Mouse (Mus musculus) limb, embryonic 10.5 days (tissue): ENCODE measurements around the gene Bola2. TPM values are rescaled to one million over a fixed set of nuclear protein-coding genes. Genes with fewer than 3 reads are reported as not detected.
"Not testable (repeated sequence)": the region's sequence is repeated elsewhere in the genome, so short reads cannot be mapped to it uniquely, and the experiment has no call there.

ENCODE experiments used
- DNase-seq: peaks from one replicate; pipeline ENCODE4 v3.0.0-alpha.2; 2017; ENCODE audit warnings: low spot score
- H3K27ac ChIP-seq: fragments of 300-500 bp; sonication (generic); 2 replicates; pipeline ENCODE4 v1.5.1; 2016; ENCODE audit warnings: mild to moderate bottlenecking
- H3K27me3 ChIP-seq: fragments of 300-500 bp; sonication (generic); 2 replicates; pipeline ENCODE4 v1.6.1; 2016; ENCODE audit warnings: low read depth, mild to moderate bottlenecking; ENCODE audit not compliant: poor library complexity, severe bottlenecking
- H3K36me3 ChIP-seq: fragments of 300-500 bp; sonication (generic); 2 replicates; pipeline ENCODE4 v1.6.1; 2016; ENCODE audit warnings: mild to moderate bottlenecking, moderate library complexity
- H3K4me1 ChIP-seq: fragments of 300-500 bp; sonication (generic); 2 replicates; pipeline ENCODE4 v1.6.1; 2016
- H3K4me3 ChIP-seq: fragments of 300-500 bp; sonication (generic); 2 replicates; pipeline ENCODE4 v1.5.1; 2016; ENCODE audit warnings: mild to moderate bottlenecking, moderate library complexity
- H3K9me3 ChIP-seq: fragments of 300-500 bp; sonication (generic); replicated peaks from 2 replicates; pipeline ENCODE4 v1.6.1; 2016; ENCODE audit warnings: mild to moderate bottlenecking
- WGBS: fragments of 180-500 bp; shearing (Covaris S2); methylation state at CpG from one replicate; pipeline ENCODE4 v1.1.7; 2016; 5-methylcytosine and 5-hydroxymethylcytosine counted together
- polyA plus RNA-seq: library from polyadenylated mRNA; unstranded; fragments of >200 nt; fragmentation: Nextera tagmentation; extraction: Ambion mirVana; gene quantifications from 2 replicates; pipeline ENCODE4 v1.2.1, GENCODE M21; 2016

The Bola2 gene
- polyA plus RNA-seq, 1 experiment from 2014 or later = 177 TPM

DNA sequence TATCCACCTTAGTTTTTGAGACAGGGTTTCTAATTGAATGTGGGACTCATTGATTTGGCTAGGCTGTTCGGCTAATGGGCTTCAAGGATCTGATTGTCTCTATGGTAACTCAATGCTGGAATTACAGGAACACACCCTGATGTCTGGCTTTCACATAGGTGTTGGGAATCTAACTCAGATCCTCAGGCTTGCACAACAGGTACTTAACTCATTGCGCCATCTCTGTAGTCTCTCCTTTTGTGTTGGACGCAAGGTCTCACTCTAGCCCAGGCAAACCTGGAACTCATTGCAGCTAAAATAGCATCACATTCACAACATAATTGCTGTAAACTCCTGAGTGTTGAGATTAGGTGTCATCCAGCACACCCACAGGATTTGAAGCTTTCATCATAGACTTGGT, 25.0 kb upstream of the Bola2 start:
- H3K4me3 ChIP-seq = no peak overlapping the region
- H3K27ac ChIP-seq = no peak overlapping the region
- no peaks in the 10 kb centered on the region for H3K4me1 ChIP-seq
- DNase-seq = no peak
- WGBS = 97% methylated on average over 3 of the region's 3 CpGs
- H3K27me3 ChIP-seq = no peaks in the 10 kb centered on the region
- no peaks in the 10 kb centered on the region for H3K9me3 ChIP-seq
- H3K36me3 ChIP-seq = peaks cover 88% of the 10 kb centered on the region

DNA sequence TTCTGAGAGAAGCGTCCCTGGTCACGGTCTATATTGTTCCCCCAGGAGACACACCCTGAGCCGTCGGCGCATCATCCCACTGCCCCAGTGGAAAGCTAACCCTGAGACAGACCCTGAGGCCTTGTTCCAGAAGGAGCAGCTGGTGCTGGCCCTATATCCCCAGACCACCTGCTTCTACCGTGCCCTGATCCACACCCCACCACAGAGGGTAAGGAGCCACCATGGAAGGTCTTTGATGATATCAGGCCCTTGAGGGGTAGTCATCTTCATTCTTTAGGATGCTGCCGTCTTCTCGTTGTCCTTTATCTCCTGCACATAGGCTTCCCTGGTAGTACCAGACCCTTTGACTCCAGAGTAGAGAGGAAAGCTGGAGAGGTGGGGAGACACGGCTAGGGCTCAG, 23.1 kb upstream of the Bola2 start:
- WGBS = 97% methylated on average over 9 of the region's 9 CpGs
- DNase-seq = no peak

DNA sequence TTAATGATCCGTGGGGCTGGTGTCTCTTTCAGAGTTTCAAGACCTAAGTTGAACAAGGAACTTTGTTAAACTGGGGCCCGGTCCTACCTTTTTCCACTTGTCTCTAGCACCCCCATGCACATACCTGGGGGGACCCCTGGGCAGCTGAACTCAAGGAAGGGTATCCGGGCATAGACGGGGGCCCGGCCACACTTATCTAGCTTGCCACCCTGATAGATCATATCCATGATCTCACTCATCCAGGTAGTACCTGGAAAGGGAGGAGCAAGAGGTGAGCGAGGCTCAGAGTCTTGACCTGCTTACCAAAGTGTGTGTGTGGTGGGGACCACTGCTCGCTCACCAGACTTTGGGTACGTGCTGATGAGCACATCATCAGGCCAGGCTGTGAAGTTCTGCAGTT, 20.1 kb upstream of the Bola2 start:
- peaks cover 69% of the 10 kb centered on the region for H3K36me3 ChIP-seq
- H3K27ac ChIP-seq = no peak overlapping the region
- no peak for DNase-seq
- H3K9me3 ChIP-seq = no peaks in the 10 kb centered on the region
- no peak overlapping the region for H3K4me3 ChIP-seq
- WGBS = 91% methylated on average over 8 of the region's 8 CpGs
- H3K4me1 ChIP-seq = no peaks in the 10 kb centered on the region
- H3K27me3 ChIP-seq = no peaks in the 10 kb centered on the region

More for the DNA sequence above, 23.1 kb upstream of the Bola2 start:
- Histone ChIP-seq H3K27me3 (no peaks in the 10 kb centered on the region), H3K27ac (no peak overlapping the region), H3K9me3 (no peaks in the 10 kb centered on the region), H3K4me3 (no peak overlapping the region), H3K36me3 (peaks cover 84% of the 10 kb centered on the region), H3K4me1 (no peaks in the 10 kb centered on the region)

DNA sequence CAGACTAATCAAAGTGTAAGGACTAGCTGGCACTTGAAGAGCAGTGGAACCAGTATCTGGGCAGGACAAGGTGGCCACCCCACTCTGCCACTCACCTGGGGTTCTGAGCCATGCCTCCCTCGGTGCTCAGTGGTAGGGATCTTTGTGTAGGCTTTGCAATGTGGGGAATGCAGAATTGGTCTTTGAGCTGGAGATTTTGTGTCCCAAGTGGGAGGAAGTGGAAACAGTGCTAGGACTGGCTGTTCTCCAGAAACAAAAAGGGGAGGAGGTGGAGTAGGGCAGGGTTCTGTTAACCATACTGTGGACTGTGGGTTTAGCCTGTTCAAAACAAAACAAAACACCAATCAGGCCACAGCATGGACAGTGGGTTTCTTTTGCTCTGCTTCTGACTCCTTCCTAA, 19.0 kb upstream of the Bola2 start, which contains the start of gene Sult1a1:
Sult1a1 (minus strand) TSS at position 226 of the 400 bp plus-strand sequence.
- WGBS = 83% methylated on average over 1 of the region's 1 CpGs
- Histone ChIP-seq H3K36me3 (peaks cover 58% of the 10 kb centered on the region), H3K27ac (no peak within 1 kb of the TSS), H3K4me1 (no peaks in the 10 kb centered on the region), H3K27me3 (no peaks in the 10 kb centered on the region), H3K9me3 (no peaks in the 10 kb centered on the region), H3K4me3 (no peak within 1 kb of the TSS)
- no peak for DNase-seq

DNA sequence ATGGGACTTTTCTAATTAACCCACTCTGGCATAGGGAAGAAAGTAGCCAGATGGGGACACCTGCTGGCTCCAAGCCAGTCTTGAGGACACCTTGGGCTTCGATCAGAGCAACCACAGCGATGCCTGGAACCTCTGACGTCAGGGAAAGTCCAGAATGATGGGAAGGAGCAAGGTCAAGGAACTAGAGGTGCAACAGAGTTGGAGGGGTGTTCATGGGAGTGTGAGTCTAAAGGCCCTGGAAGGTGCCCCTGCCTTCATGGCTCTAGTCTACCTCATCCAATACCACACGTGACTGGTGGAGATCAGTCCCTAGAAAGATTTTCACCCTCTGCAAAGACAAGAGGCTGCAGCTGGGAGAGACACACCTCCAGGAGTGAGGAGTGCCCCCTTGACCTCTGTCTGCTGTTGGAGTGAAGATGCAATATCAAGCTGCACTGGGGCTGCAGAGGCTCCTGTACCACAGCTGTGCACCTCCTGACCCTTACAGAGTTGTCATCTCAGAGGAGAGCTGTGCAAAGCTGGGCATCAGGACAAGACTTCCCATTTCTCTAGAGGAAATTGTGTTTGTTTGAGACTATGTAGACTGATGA, 18.5 kb upstream of the Bola2 start:
- no peaks in the 10 kb centered on the region for H3K27me3 ChIP-seq
- no peak overlapping the region for H3K27ac ChIP-seq
- H3K9me3 ChIP-seq = no peaks in the 10 kb centered on the region
- H3K4me3 ChIP-seq = no peak overlapping the region
- WGBS = 85% methylated on average over 4 of the region's 4 CpGs
- H3K36me3 ChIP-seq = peaks cover 53% of the 10 kb centered on the region
- no peak for DNase-seq
- no peaks in the 10 kb centered on the region for H3K4me1 ChIP-seq

DNA sequence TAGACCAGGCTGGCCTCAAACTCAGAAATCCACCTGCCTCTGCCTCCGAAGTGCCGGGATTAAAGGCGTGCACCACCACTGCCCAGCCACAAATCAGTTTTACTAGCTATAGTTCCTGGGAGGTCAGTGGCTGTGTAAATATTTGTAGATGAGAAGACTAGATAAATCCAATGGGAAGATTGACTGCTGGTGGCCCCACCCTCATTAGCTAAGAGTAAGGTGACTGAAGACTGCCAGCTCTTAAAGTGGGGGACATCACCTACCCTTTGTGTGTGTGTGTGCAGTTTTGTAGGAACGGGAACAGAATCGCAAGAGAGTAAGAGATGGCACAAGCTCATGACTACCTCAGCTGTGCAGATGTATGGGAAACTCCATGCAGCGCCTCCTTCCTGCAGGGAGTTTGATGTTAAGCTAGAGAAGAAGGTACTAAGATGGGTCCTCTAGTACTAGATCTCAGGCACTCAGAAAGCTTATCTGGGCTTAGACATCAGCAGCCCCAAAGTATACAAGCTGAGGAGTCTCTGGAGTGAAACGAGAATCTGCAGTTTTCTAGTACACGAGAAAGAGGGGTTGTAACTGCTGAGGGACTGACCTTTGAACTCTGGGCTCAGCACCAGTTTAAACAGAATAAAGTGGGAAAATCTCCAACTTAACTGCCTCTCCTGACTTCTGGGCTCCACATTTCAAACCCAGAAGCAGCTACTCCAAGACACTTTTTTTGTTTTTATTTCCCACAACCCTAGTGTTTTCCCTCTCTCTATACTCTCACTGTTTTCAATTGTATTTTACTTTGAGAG, 16.5 kb upstream of the Bola2 start:
- Histone ChIP-seq H3K4me1 (no peaks in the 10 kb centered on the region), H3K27me3 (no peaks in the 10 kb centered on the region), H3K36me3 (peaks cover 34% of the 10 kb centered on the region), H3K27ac (no peak overlapping the region), H3K4me3 (no peak overlapping the region), H3K9me3 (no peaks in the 10 kb centered on the region)
- DNase-seq = no peak
- WGBS = 80% methylated on average over 8 of the region's 8 CpGs

DNA sequence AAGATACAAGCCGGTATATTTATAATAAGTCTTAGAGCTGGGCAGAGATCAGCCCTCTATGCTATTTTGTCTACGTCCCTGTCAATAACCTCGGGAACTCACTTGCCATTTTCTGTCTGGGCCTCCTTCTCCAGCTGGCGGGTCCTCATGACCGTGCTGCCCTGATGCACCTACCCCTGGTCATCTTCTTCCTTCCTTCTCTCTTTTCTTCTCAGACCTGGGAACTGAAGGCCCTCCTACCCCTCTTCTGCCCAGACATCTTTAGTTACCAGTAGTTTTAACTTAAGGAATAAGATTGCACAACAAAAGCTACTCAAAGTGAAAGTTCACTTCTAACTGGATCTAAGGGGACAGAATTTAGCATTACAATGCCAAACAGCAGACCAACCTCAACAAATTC, 15.5 kb upstream of the Bola2 start:
- Histone ChIP-seq H3K27ac (no peak overlapping the region), H3K9me3 (no peaks in the 10 kb centered on the region), H3K4me3 (no peak overlapping the region), H3K36me3 (peaks cover 28% of the 10 kb centered on the region), H3K4me1 (no peaks in the 10 kb centered on the region), H3K27me3 (no peaks in the 10 kb centered on the region)
- DNase-seq = no peak
- 95% methylated on average over 5 of the region's 5 CpGs for WGBS

DNA sequence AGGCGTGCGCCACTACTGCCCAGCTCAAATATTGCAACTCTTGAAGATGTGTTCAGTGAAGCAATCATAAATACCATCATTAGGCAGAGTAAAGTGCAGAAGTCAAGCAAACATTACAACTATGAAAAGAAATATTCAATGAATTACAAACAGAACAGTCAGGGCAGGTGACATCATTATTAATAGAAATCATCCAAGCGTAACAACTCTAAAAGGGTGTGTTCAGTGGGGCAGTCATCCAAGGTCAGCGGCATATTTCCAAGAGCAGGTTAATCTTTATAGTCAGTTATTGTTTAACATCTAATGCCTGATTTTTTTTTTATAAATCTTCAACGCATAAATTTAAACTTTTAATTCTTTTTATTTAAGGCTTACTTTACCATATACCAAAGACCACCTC, 14.0 kb upstream of the Bola2 start:
- DNase-seq = no peak
- Histone ChIP-seq H3K27ac (no peak overlapping the region), H3K9me3 (no peaks in the 10 kb centered on the region), H3K4me3 (no peak overlapping the region), H3K27me3 (no peaks in the 10 kb centered on the region), H3K36me3 (peaks cover 16% of the 10 kb centered on the region), H3K4me1 (no peaks in the 10 kb centered on the region)
- WGBS = 97% methylated on average over 5 of the region's 5 CpGs

DNA sequence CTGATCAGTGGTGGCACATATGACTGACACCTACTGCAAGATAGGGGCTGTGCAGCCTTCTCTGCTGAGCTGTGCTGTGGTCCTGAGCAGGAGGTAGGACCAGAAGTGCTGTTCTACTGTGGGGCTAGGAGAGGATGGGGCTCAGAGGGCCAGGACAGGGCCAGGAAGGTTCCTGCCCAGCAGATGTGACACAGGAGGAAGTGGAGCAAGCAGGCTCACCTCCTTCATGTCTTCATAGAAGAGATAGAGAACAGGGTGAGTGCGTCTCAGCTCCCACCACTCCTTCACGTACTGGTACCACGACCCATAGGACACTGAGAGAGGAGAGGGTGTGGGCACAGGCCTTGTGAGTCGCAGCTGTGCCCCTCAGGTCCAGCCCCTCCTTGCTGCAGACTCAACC, 7.0 kb upstream of the Bola2 start:
- not testable (repeated sequence) for H3K4me3 ChIP-seq, DNase-seq, H3K4me1 ChIP-seq, H3K27ac ChIP-seq, H3K27me3 ChIP-seq, H3K9me3 ChIP-seq
- H3K36me3 ChIP-seq = peaks cover 34% of the 10 kb centered on the region
- whole genome bisulfite sequencing = 77% methylated on average over 4 of the region's 4 CpGs

DNA sequence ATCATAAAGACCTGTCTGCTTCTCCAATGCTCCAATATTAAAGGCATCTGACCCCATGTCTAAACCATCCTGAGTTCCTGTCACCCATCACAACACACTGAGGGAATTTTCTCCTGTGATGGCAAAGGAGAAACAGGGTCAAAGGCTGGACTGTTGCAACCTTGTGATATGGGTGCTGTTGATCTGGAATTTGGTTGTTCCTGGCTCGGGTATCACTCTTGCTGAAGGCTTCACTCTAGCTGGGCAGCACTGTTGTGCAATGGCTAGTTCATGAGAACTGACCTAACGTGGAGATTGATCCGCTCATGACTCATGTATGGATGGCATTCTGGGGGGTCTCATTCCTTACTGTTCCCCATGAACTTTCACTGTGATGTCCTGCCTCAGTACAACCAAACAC, 6.2 kb upstream of the Bola2 start:
- H3K9me3 ChIP-seq = no peaks in the 10 kb centered on the region
- H3K36me3 ChIP-seq = peaks cover 32% of the 10 kb centered on the region
- H3K4me3 ChIP-seq = no peak overlapping the region
- H3K4me1 ChIP-seq = no peaks in the 10 kb centered on the region; the same call in 1 of the 2 replicates
- DNase-seq = no peak
- WGBS = 92% methylated on average over 3 of the region's 3 CpGs
- no peak overlapping the region for H3K27ac ChIP-seq
- H3K27me3 ChIP-seq = no peaks in the 10 kb centered on the region

DNA sequence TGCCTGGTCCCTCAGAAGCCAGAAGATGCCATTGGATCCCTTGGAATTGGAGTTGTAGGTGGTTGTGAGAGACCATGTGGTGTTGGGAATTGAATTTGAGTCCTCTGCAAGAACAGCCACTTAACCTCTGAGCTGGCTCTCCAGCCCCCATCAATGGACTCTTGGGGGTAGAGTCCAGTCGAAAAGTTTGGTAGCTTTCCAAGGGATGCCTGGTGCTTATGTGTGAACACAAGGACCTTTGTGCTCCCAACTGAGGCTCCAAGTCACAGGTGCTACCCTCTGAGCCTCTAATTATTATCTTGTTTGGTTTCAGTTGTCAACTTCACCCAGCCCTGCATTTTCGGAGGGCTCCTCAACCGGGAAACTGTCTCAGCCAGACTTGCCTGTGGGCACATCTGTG, 4.5 kb upstream of the Bola2 start:
- H3K9me3 ChIP-seq = no peaks in the 10 kb centered on the region
- DNase-seq = no peak
- peaks cover 31% of the 10 kb centered on the region for H3K36me3 ChIP-seq
- peaks cover 7% of the 10 kb centered on the region for H3K4me1 ChIP-seq
- WGBS = 87% methylated on average over 3 of the region's 3 CpGs
- H3K4me3 ChIP-seq = no peak overlapping the region
- H3K27ac ChIP-seq = no peak overlapping the region
- no peaks in the 10 kb centered on the region for H3K27me3 ChIP-seq

DNA sequence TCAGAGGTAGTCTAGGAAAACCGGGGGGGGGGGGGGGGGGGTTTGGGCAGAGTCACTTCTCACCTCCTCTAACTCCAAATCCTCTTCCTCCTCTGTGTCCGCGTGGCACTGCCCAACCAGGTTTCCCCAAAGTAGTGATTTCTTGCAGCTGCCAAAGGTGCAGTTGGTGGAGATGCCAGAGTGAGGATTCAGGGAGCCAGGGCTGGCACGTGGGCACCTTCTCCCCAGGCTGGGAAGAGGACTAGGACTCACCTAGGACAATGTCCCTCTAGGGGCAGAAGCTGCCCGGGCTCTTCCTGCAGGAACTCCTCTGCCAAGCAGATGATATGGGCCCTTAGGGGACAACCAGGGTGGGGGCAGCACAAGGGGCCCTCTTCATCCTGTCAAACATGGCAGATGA, 3.5 kb upstream of the Bola2 start:
- Histone ChIP-seq H3K27ac (no peak overlapping the region), H3K27me3 (no peaks in the 10 kb centered on the region), H3K36me3 (peaks cover 31% of the 10 kb centered on the region), H3K9me3 (no peaks in the 10 kb centered on the region), H3K4me1 (peaks cover 13% of the 10 kb centered on the region), H3K4me3 (no peak overlapping the region)
- WGBS = 83% methylated on average over 5 of the region's 5 CpGs
- DNase-seq = no peak

DNA sequence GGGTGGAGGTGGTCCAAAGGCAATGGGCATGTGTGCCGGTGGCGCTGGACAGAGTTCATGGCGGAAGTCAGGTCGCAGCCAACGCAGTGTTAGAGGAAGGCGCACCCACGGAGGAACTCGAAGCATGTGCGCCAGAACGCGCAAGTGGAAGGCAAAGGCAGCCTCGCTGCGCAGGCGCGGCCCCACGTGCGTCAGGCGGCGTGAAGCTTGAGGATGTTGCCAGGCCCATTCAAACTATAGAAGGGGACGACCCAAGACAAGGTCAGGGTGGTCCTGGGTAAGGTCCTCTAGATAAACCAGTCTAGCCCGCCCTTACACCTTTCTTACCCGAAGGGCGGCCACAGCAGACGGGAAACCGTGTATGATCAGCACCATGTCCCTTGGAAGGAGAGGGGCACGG, 2.8 kb upstream of the Bola2 start:
- Histone ChIP-seq H3K27me3 (no peaks in the 10 kb centered on the region), H3K27ac (no peak overlapping the region), H3K36me3 (peaks cover 38% of the 10 kb centered on the region), H3K4me1 (peaks cover 20% of the 10 kb centered on the region), H3K9me3 (no peaks in the 10 kb centered on the region), H3K4me3 (no peak overlapping the region)
- DNase-seq = no peak
- WGBS = 95% methylated on average over 26 of the region's 26 CpGs
